Mouse (Mus musculus) CH12.LX (cell line): ENCODE data around the gene Npas4. TPM values are rescaled to one million over a fixed set of nuclear protein-coding genes. Genes with fewer than 3 reads are reported as not detected.

Experiments used
- DNase-seq: peaks from one replicate; pipeline ENCODE4 v3.0.0-alpha.2; 2013; ENCODE audit errors: extremely low read depth
- H3K27ac ChIP-seq: 2 replicates; pipeline ENCODE4 v1.5.1; 2012; ENCODE audit warnings: low read depth, mild to moderate bottlenecking, control low read depth, moderate library complexity; ENCODE audit not compliant: insufficient read depth
- H3K27me3 ChIP-seq: replicated peaks from 2 replicates; pipeline ENCODE3; 2012; ENCODE audit warnings: inconsistent platforms
- H3K36me3 ChIP-seq, 2 experiments: replicated peaks in 1 of 2; 2 replicates each; pipeline versions ENCODE3 to v1.6.1; 2012; ENCODE audit warnings: inconsistent platforms in 1 of 2, low read length in 1 of 2, mild to moderate bottlenecking in 1 of 2, mixed read lengths in 1 of 2, moderate library complexity in 1 of 2; ENCODE audit not compliant: control insufficient read depth in 1 of 2, insufficient read depth in 1 of 2
- H3K4me1 ChIP-seq, 2 experiments: 2 replicates each; pipeline ENCODE4 v1.6.1; 2012; ENCODE audit warnings: inconsistent platforms in 1 of 2, moderate library complexity in 1 of 2; ENCODE audit not compliant: insufficient read depth in 2 of 2, control insufficient read depth in 1 of 2
- H3K4me2 ChIP-seq: 2 replicates; pipeline ENCODE4 v1.6.1; 2012; ENCODE audit warnings: low read depth, mild to moderate bottlenecking, control low read depth; ENCODE audit not compliant: poor library complexity, insufficient read depth, severe bottlenecking
- H3K4me3 ChIP-seq, 3 experiments: fragments of 150-350 bp in 1 of 3; sonication (generic) in 1 of 3; replicated peaks in 1 of 3; 2 replicates each; pipeline versions ENCODE3 to v1.5.1; 2011 to 2012; ENCODE audit warnings: low read depth in 2 of 3, low read length in 2 of 3, mild to moderate bottlenecking in 2 of 3, moderate library complexity in 2 of 3, control low read depth in 1 of 3, improper control_type of control experiment in 1 of 3, inconsistent platforms in 1 of 3, mixed read lengths in 1 of 3; ENCODE audit not compliant: poor library complexity in 1 of 3
- H3K79me2 ChIP-seq: replicated peaks from 2 replicates; pipeline ENCODE4 v1.6.1; 2012; ENCODE audit warnings: mild to moderate bottlenecking, moderate library complexity; ENCODE audit not compliant: control insufficient read depth, poor library complexity, insufficient read depth, severe bottlenecking; ENCODE audit errors: extremely low read depth
- H3K9ac ChIP-seq: 2 replicates; pipeline ENCODE4 v1.6.1; 2012; ENCODE audit warnings: low read depth, mild to moderate bottlenecking, control low read depth, moderate library complexity; ENCODE audit not compliant: insufficient read depth
- H3K9me3 ChIP-seq: replicated peaks from 2 replicates; pipeline ENCODE3; 2012; ENCODE audit warnings: low read length, inconsistent platforms, mixed read lengths
- BHLHE40 ChIP-seq: IDR thresholded peaks from 2 replicates; pipeline ENCODE4 v1.6.1; 2011; ENCODE audit warnings: mild to moderate bottlenecking, low read depth, low read length, improper control_type of control experiment
- CHD2 ChIP-seq: IDR thresholded peaks from 2 replicates; pipeline ENCODE4 v1.6.1; 2011; ENCODE audit warnings: low read length, improper control_type of control experiment
- CTCF ChIP-seq, 2 experiments: IDR thresholded peaks in 1 of 2; conservative IDR thresholded peaks in 1 of 2; 2 replicates each; pipeline ENCODE4 v1.5.1; 2011 to 2012; ENCODE audit warnings: low read depth in 2 of 2, low read length in 2 of 2, improper control_type of control experiment in 1 of 2, inconsistent platforms in 1 of 2, mild to moderate bottlenecking in 1 of 2, moderate library complexity in 1 of 2
- E2F4 ChIP-seq: IDR thresholded peaks from 2 replicates; pipeline ENCODE4 v1.6.1; 2011; ENCODE audit warnings: low read depth, low read length, improper control_type of control experiment; ENCODE audit not compliant: insufficient replicate concordance
- EP300 ChIP-seq: IDR thresholded peaks from 2 replicates; pipeline ENCODE4 v1.6.1; 2011; ENCODE audit warnings: low read length, improper control_type of control experiment
- HCFC1 ChIP-seq: IDR thresholded peaks from 2 replicates; pipeline ENCODE4 v1.6.1; 2012; ENCODE audit warnings: low read depth, mild to moderate bottlenecking, inconsistent platforms, low read length, improper control_type of control experiment
- IRF4 ChIP-seq: IDR thresholded peaks from 2 replicates; pipeline ENCODE4 v1.6.1; 2014; ENCODE audit warnings: low read depth, mild to moderate bottlenecking, inconsistent platforms, low read length, improper control_type of control experiment
- MAX ChIP-seq: IDR thresholded peaks from 2 replicates; pipeline ENCODE4 v1.6.1; 2011; ENCODE audit warnings: low read length, improper control_type of control experiment
- MAZ ChIP-seq: IDR thresholded peaks from 2 replicates; pipeline ENCODE4 v1.6.1; 2012; ENCODE audit warnings: low read depth, mild to moderate bottlenecking, inconsistent platforms, low read length, improper control_type of control experiment, moderate library complexity
- MEF2A ChIP-seq: IDR thresholded peaks from 2 replicates; pipeline ENCODE4 v1.6.1; 2014; ENCODE audit warnings: low read depth, mild to moderate bottlenecking, inconsistent platforms, low read length, improper control_type of control experiment, borderline replicate concordance
- MYC ChIP-seq: IDR thresholded peaks from 2 replicates; pipeline ENCODE4 v1.6.1; 2011; ENCODE audit warnings: low read depth, mild to moderate bottlenecking, improper control_type of control experiment, low read length
- NELFE ChIP-seq: IDR thresholded peaks from 2 replicates; pipeline ENCODE4 v1.6.1; 2011; ENCODE audit warnings: low read depth, low read length, improper control_type of control experiment
- NRF1 ChIP-seq: IDR thresholded peaks from 2 replicates; pipeline ENCODE4 v1.6.1; 2014; ENCODE audit warnings: low read depth, mild to moderate bottlenecking, inconsistent platforms, low read length, improper control_type of control experiment, moderate library complexity
- RAD21 ChIP-seq: IDR thresholded peaks from 2 replicates; pipeline ENCODE4 v1.6.1; 2011; ENCODE audit warnings: low read depth, mild to moderate bottlenecking, low read length, improper control_type of control experiment, moderate library complexity
- RCOR1 ChIP-seq: conservative IDR thresholded peaks from 2 replicates; pipeline ENCODE4 v1.6.1; 2012; ENCODE audit warnings: low read depth, mild to moderate bottlenecking, inconsistent platforms, low read length, improper control_type of control experiment
- SIN3A ChIP-seq: IDR thresholded peaks from 2 replicates; pipeline ENCODE4 v1.6.1; 2012; ENCODE audit warnings: low read length, improper control_type of control experiment, inconsistent platforms
- SMC3 ChIP-seq: IDR thresholded peaks from 2 replicates; pipeline ENCODE4 v1.6.1; 2011; ENCODE audit warnings: low read depth, low read length, improper control_type of control experiment
- TBP ChIP-seq: conservative IDR thresholded peaks from 2 replicates; pipeline ENCODE4 v1.6.1; 2011; ENCODE audit warnings: low read depth, low read length, improper control_type of control experiment
- USF2 ChIP-seq: conservative IDR thresholded peaks from 2 replicates; pipeline ENCODE4 v1.6.1; 2011; ENCODE audit warnings: low read depth, low read length, improper control_type of control experiment
- ZC3H11A ChIP-seq: IDR thresholded peaks from 2 replicates; pipeline ENCODE4 v1.6.1; 2012; ENCODE audit warnings: low read depth, mild to moderate bottlenecking, inconsistent platforms, low read length, improper control_type of control experiment
- ZMIZ1 ChIP-seq: IDR thresholded peaks from 2 replicates; pipeline ENCODE4 v1.6.1; 2012; ENCODE audit warnings: low read depth, mild to moderate bottlenecking, inconsistent platforms, low read length, improper control_type of control experiment
- ZNF384 ChIP-seq: IDR thresholded peaks from 2 replicates; pipeline ENCODE4 v1.6.1; 2012; ENCODE audit warnings: low read depth, low read length, improper control_type of control experiment, inconsistent platforms
- dilution Hi-C: fragments of 300-500 bp; cut with MboI; formaldehyde crosslinking; loops from 2 replicates; pipeline ENCODE4 v1.14.3; 2020; ENCODE audit warnings: low sequenced_read_pairs; ENCODE audit not compliant: extremely low pct_unique_long_range_greater_than_20kb, extremely low pct_ligation_motif_present
- in situ Hi-C: fragments of 300-500 bp; cut with MboI; formaldehyde crosslinking; loops from 3 replicates; pipeline ENCODE4 v1.14.3; 2019; ENCODE audit warnings: low sequenced_read_pairs, low pct_ligation_motif_present, low pct_unique_long_range_greater_than_20kb, mixed read lengths
- polyA plus RNA-seq: library from polyadenylated mRNA; unstranded; fragments of >175 nt; gene quantifications from 2 replicates; pipeline ENCODE4 v1.2.1, GENCODE M21; 2012; ENCODE audit warnings: low read depth; ENCODE audit not compliant: insufficient read length
- total RNA-seq, 2 experiments: library from RNA; depleted of rRNA; stranded (reverse); fragments of 300-350 nt in 1 of 2; fragments of >200 nt in 1 of 2; gene quantifications; 2 replicates each; pipeline ENCODE4 v1.2.3; 2012 to 2014

Gene Npas4
- total and polyA plus RNA-seq, 3 experiments = not detected

- H3K4me3 ChIP-seq = no peak overlapping the region
- H3K36me3 ChIP-seq = no peaks in the 10 kb centered on the region
- H3K27me3 ChIP-seq = peaks cover 86% of the 10 kb centered on the region
- H3K4me2 ChIP-seq = peak overlapping the region; percentile 48
- no peak overlapping the region for H3K27ac ChIP-seq
- dilution Hi-C loops (no loop called here), in situ Hi-C loops (no loop called here)
- H3K4me1 ChIP-seq = peaks cover 4 to 7% of the 10 kb centered on the region in 2 experiments; a peak in 3 of 4 replicates
- no peak overlapping the region for H3K9ac ChIP-seq
- DNase-seq = peak; percentile 67
- H3K9me3 ChIP-seq = peaks cover 9% of the 10 kb centered on the region
- TF ChIP-seq CTCF (conservative IDR thresholded peaks at IDR 0.05 in 1 of 2, IDR thresholded peaks at IDR 0.05 in 1 of 2; ENCODE audit: low read depth in 2 of 2, low read length in 2 of 2) = peak; percentile 70 to 99
- no peak for TF ChIP-seq CHD2
- 0 out of 2 replicates have a peak, but pooled peaks have one; percentile 50 for TF ChIP-seq MAZ
- TF ChIP-seq NELFE = peak; percentile 29; the same call in 1 of the 2 replicates
- no peak for TF ChIP-seq MYC
- TF ChIP-seq TBP = no peak
- no peak for TF ChIP-seq USF2
- TF ChIP-seq IRF4 = no peak
- TF ChIP-seq MAX = no peak
- TF ChIP-seq ZC3H11A = peak; percentile 74
- no peak for TF ChIP-seq EP300
- TF ChIP-seq RAD21 = peak; percentile 92
- TF ChIP-seq SMC3 = peak; percentile 95
- TF ChIP-seq SIN3A = peak; percentile 26; the same call in 1 of the 2 replicates
- TF ChIP-seq NRF1 = 0 out of 2 replicates have a peak, but pooled peaks have one; percentile 4
- no peaks in the 10 kb centered on the region for H3K79me2 ChIP-seq
These were observed 11.7 kb upstream of the Npas4 start for GRCm38 (mm10) chr19:5001666-5002406.

DNA sequence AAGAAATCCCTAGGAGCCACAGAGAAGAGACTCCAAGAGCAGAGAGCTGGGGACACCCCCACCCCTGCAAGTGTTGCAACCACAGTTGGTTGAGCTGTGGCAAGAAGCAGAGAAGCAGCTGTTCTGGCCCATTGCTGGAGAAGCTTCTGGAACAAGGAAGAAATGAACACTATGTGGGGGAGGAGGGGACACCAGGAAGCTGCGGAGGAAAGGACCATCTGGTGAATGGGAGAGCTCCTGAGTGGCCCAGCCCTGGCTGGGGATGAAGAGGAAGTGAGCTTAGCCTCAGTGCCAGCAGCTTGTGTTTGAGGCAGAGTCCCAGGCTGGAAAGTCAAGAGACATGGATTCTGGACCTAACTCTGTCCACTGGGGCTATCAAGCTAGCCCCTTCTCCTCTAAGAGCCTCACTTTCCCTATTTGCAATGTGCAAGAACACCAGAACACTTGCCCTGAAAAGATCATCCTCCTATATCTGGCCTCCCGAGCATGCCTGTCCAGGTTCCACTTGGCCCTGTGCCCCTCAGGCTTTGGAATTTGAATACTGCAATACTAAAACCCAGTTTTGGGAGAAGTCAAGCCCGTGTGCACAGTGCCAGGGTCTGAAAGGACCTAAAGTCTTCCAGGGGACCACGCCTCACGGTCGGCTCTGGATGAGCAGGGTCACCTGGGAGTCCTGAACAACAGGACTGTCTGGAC, 9.5 kb upstream of the Npas4 start:
- H3K9ac ChIP-seq = no peak overlapping the region
- TF ChIP-seq HCFC1 = no peak
- TF ChIP-seq RCOR1 = no peak
- no peak for TF ChIP-seq BHLHE40
- TF ChIP-seq ZMIZ1 = no peak
- no peak for TF ChIP-seq RAD21
- TF ChIP-seq ZNF384 = no peak
- TF ChIP-seq MEF2A = no peak
- no peak for TF ChIP-seq E2F4
- no peak overlapping the region for H3K4me2 ChIP-seq
- H3K79me2 ChIP-seq = no peaks in the 10 kb centered on the region
- H3K27me3 ChIP-seq = peaks cover 87% of the 10 kb centered on the region
- no peak overlapping the region for H3K4me3 ChIP-seq
- dilution Hi-C loops (no loop called here), in situ Hi-C loops (loop anchor here (25.0 kb wide), 2 partner anchors 362 to 512 kb away; partner anchors contain the start of genes 2010003K11Rik, Rce1 and Syt12)
- no peaks in the 10 kb centered on the region for H3K36me3 ChIP-seq
- DNase-seq = no peak
- peaks cover 4 to 7% of the 10 kb centered on the region in 2 experiments; a peak in 3 of 4 replicates for H3K4me1 ChIP-seq
- H3K27ac ChIP-seq = no peak overlapping the region
- H3K9me3 ChIP-seq = no peaks in the 10 kb centered on the region
